Mouse (Mus musculus): Measurements from ENCODE around the gene Smim23. TPM values are rescaled to one million over a fixed set of nuclear protein-coding genes. Genes with fewer than 3 reads are reported as not detected.

Smim23 gene
- polyA plus RNA-seq (2012; rRNA removed), result not detected in 2 replicates

DNA sequence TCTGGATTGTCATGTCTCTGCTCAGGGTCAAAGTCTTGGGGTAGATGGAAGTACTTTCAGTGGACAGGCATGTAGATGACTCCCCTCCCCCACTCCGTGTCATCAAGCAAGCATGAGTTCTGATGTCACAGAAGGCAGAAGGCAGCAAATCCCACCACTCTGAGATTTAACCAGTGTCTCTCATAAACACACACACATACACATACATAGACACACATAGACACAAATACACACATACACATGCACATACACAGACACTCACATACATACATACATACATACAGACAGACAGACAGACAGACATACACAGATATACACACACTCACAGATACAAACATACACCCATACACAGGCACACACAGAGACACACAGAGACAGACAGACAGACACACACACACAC lies at the start of gene Smim23:
TSS of gene Smim23 (minus strand) at position 101 of the 400 bp plus-strand sequence.

Other genes with a start within 250 kb of the Smim23 start
- 9.0 and 11.4 TPM in 2 replicates for gene Fbxw11, start 181.9 kb downstream of the Smim23 start, polyA plus RNA-seq (2012; rRNA removed)